Comparison of ENCODE assay signal across 8 mouse cellular contexts in the genomic region with DNA sequence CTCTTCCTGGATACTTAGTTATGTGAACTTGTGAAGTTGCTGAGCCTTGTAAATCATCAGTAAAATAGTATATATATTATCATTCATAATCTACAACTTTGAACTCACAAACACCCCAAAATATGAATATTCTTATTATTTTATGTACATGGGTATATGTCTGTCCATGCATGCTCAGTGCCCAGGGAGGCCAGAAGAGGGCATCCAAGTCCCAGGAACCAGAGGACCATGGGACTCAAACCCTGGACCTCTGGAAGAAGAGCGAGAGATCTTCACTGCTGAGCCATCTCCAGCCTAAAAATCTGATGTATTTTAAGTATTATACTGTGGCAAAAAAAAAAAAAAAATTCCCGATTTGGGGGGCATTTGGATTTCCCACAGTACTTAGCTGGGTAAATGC. TPM values are rescaled to one million over a fixed set of nuclear protein-coding genes. Genes with fewer than 3 reads are reported as not detected.
DNase-seq lines count a peak whose midpoint lies in the region; ATAC-seq and TF ChIP-seq lines count a peak whose summit lies in the region.

No protein-coding gene starts in this region.

- peak; percentile 40 for DNase-seq in forebrain, embryonic 14.5 days (ENCODE audit: low spot score)
- DNase-seq in forebrain, embryonic 10.5 days (ENCODE audit: extremely low spot score, low spot score) = no peak
- no peak for DNase-seq in liver, adult 2 months (ENCODE audit: extremely low read depth, low read depth, low spot score)
- peak; percentile 53 for DNase-seq in ZHBTc4 (ENCODE audit: low read depth, low spot score)
- DNase-seq in lung, postnatal 14 days = peak; percentile 49
- DNase-seq in gastrocnemius, postnatal 36 days = no peak

- TF ChIP-seq POLR2A in liver, adult 2 months (IDR thresholded peaks at IDR 0.05; ENCODE audit: extremely low read depth, insufficient read depth, low read length) = no peak

- no peak overlapping the region for H3K4me3 ChIP-seq in forebrain, embryonic 14.5 days (ENCODE audit: low read depth, low read length)
- H3K4me3 ChIP-seq in forebrain, embryonic 10.5 days = no peak overlapping the region
- H3K4me3 ChIP-seq in liver, adult 2 months (ENCODE audit: insufficient read depth, low read depth, low read length) = no peak overlapping the region
- no peak overlapping the region for H3K4me3 ChIP-seq in liver, embryonic 12.5 days

- H3K27me3 ChIP-seq in forebrain, embryonic 14.5 days (replicated peaks; ENCODE audit: control insufficient read depth, insufficient read depth, low read length) = no peaks in the 10 kb centered on the region
- no peaks in the 10 kb centered on the region for H3K27me3 ChIP-seq in forebrain, embryonic 10.5 days (ENCODE audit: poor library complexity, severe bottlenecking)
- H3K27me3 ChIP-seq in liver, adult 2 months (ENCODE audit: control insufficient read depth, insufficient read depth, low read length) = no peaks in the 10 kb centered on the region
- peaks cover 2% of the 10 kb centered on the region; the same call in 1 of the 2 replicates for H3K27me3 ChIP-seq in liver, embryonic 12.5 days (replicated peaks)

- H3K9me3 ChIP-seq in forebrain, embryonic 14.5 days (replicated peaks; ENCODE audit: control insufficient read depth, low read length) = no peaks in the 10 kb centered on the region
- no peaks in the 10 kb centered on the region for H3K9me3 ChIP-seq in forebrain, embryonic 10.5 days
- no peaks in the 10 kb centered on the region for H3K9me3 ChIP-seq in liver, embryonic 12.5 days (replicated peaks)

- no peak for ATAC-seq in forebrain, embryonic 14.5 days
- no peak for ATAC-seq in liver, embryonic 12.5 days
- no peak for ATAC-seq in monocyte, adult 5-6 weeks (replicated peaks; ENCODE audit: insufficient number of reproducible peaks, low FRiP score, low TSS enrichment, poor library complexity, severe bottlenecking)

- no peak overlapping the region for H3K9ac ChIP-seq in forebrain, embryonic 14.5 days (ENCODE audit: low read length)
- no peak overlapping the region for H3K9ac ChIP-seq in liver, adult 2 months (ENCODE audit: low read depth, low read length)
- H3K9ac ChIP-seq in liver, embryonic 12.5 days = no peak overlapping the region

- H3K36me3 ChIP-seq in forebrain, embryonic 14.5 days (ENCODE audit: control insufficient read depth, insufficient read depth, low read length) = 0 out of 2 replicates have a peak, but pooled peaks cover 7% of the 10 kb centered on the region
- peaks cover 24% of the 10 kb centered on the region for H3K36me3 ChIP-seq in forebrain, embryonic 10.5 days (replicated peaks)
- no peaks in the 10 kb centered on the region for H3K36me3 ChIP-seq in liver, adult 2 months (ENCODE audit: control insufficient read depth, insufficient read depth, low read length)
- no peaks in the 10 kb centered on the region for H3K36me3 ChIP-seq in liver, embryonic 12.5 days

- WGBS in forebrain, embryonic 14.5 days = 34% methylated on average over 2 of the region's 2 CpGs
- 32% methylated on average over 2 of the region's 2 CpGs for WGBS in forebrain, embryonic 10.5 days
- 28% methylated on average over 2 of the region's 2 CpGs for WGBS in liver, adult 2 months
- 19% methylated on average over 2 of the region's 2 CpGs for WGBS in liver, embryonic 12.5 days (ENCODE audit: insufficient replicate concordance)

- intact Hi-C loops in gastrocnemius, postnatal 36 days (cut with DNase I) = loop anchor here (5.0 kb wide), 1 partner anchor 58 kb away; the partner anchor contains the start of gene Fdxacb1

- H3K4me2 ChIP-seq in forebrain, embryonic 14.5 days (ENCODE audit: low read length) = no peak overlapping the region
- no peak overlapping the region for H3K4me2 ChIP-seq in liver, embryonic 12.5 days

- H3K27ac ChIP-seq in forebrain, embryonic 14.5 days (ENCODE audit: low read depth, low read length) = no peak overlapping the region
- H3K27ac ChIP-seq in forebrain, embryonic 10.5 days = no peak overlapping the region
- H3K27ac ChIP-seq in liver, adult 2 months (replicated peaks; ENCODE audit: insufficient read depth, low read depth, low read length) = no peak overlapping the region
- no peak overlapping the region for H3K27ac ChIP-seq in liver, embryonic 12.5 days

- peak; percentile 84 for TF ChIP-seq CTCF in liver, adult 2 months (IDR thresholded peaks at IDR 0.05; ENCODE audit: low read depth, low read length)

- H3K79me2 ChIP-seq in liver, adult 2 months (ENCODE audit: control insufficient read depth, insufficient read depth, low read length) = no peaks in the 10 kb centered on the region

- H3K4me1 ChIP-seq in forebrain, embryonic 14.5 days (ENCODE audit: control insufficient read depth, insufficient read depth, low read length) = no peaks in the 10 kb centered on the region
- peaks cover 11% of the 10 kb centered on the region; the same call in 1 of the 2 replicates for H3K4me1 ChIP-seq in forebrain, embryonic 10.5 days
- no peaks in the 10 kb centered on the region for H3K4me1 ChIP-seq in liver, adult 2 months (ENCODE audit: control insufficient read depth, insufficient read depth, low read length)
- H3K4me1 ChIP-seq in liver, embryonic 12.5 days = no peaks in the 10 kb centered on the region

RNA-seq across cellular contexts. Expression of gene Dixdc1, which starts 30.2 kb away (rescaled TPM):
- polyA plus RNA-seq in forebrain, embryonic 14.5 days (2014; fragmentation: Nextera tagmentation; extraction: Ambion mirVana) = 21.6 and 27.1 TPM in 2 replicates
- 22.2 and 23.0 TPM in 2 replicates for polyA plus RNA-seq in forebrain, embryonic 10.5 days (2016; fragmentation: Nextera tagmentation; extraction: Ambion mirVana)
- 20.3 and 22.8 TPM in 2 replicates for total RNA-seq in liver, adult 2 months (2014; rRNA removed)
- 3.7 and 4.6 TPM in 2 replicates for polyA plus RNA-seq in liver, adult 2 months (2012; rRNA removed)
- 1.1 and 1.2 TPM in 2 replicates for polyA plus RNA-seq in liver, embryonic 12.5 days (2016; fragmentation: Nextera tagmentation; extraction: Ambion mirVana)
- 0.39 to 0.57 TPM in 2 of 3 replicates, not detected in the other for total RNA-seq in monocyte, adult 5-6 weeks (2017)
- 1 to 10 TPM; 1.4 to 3.5 TPM for total RNA-seq in gastrocnemius, postnatal 36 days (2021)

RNA-seq across cellular contexts. Expression of gene 2310030G06Rik, which starts 37.2 kb away (rescaled TPM):
- polyA plus RNA-seq in forebrain, embryonic 14.5 days (2014; fragmentation: Nextera tagmentation; extraction: Ambion mirVana) = 1.0 and 1.1 TPM in 2 replicates
- 2.1 and 2.5 TPM in 2 replicates for polyA plus RNA-seq in forebrain, embryonic 10.5 days (2016; fragmentation: Nextera tagmentation; extraction: Ambion mirVana)
- total RNA-seq in liver, adult 2 months (2014; rRNA removed) = 14.9 and 15.7 TPM in 2 replicates
- 13.9 and 14.9 TPM in 2 replicates for polyA plus RNA-seq in liver, adult 2 months (2012; rRNA removed)
- polyA plus RNA-seq in liver, embryonic 12.5 days (2016; fragmentation: Nextera tagmentation; extraction: Ambion mirVana) = 2.0 and 2.5 TPM in 2 replicates
- not detected in 3 replicates for total RNA-seq in monocyte, adult 5-6 weeks (2017)
- 1 to 10 TPM; 1.8 to 4.2 TPM for total RNA-seq in gastrocnemius, postnatal 36 days (2021)

RNA-seq across cellular contexts. Expression of gene Cryab, which starts 42.0 kb away (rescaled TPM):
- 9.7 and 12.6 TPM in 2 replicates for polyA plus RNA-seq in forebrain, embryonic 14.5 days (2014; fragmentation: Nextera tagmentation; extraction: Ambion mirVana)
- 3.2 and 5.7 TPM in 2 replicates for polyA plus RNA-seq in forebrain, embryonic 10.5 days (2016; fragmentation: Nextera tagmentation; extraction: Ambion mirVana)
- 1.3 and 2.4 TPM in 2 replicates for total RNA-seq in liver, adult 2 months (2014; rRNA removed)
- polyA plus RNA-seq in liver, adult 2 months (2012; rRNA removed) = 5.5 and 6.6 TPM in 2 replicates
- polyA plus RNA-seq in liver, embryonic 12.5 days (2016; fragmentation: Nextera tagmentation; extraction: Ambion mirVana) = 6.6 and 7.8 TPM in 2 replicates
- total RNA-seq in monocyte, adult 5-6 weeks (2017) = not detected in 3 replicates
- total RNA-seq in gastrocnemius, postnatal 36 days (2021) = 1,000 to 10,000 TPM; 1,018 to 1,083 TPM

RNA-seq across cellular contexts. Expression of gene Hspb2, which starts 43.0 kb away (rescaled TPM):
- polyA plus RNA-seq in forebrain, embryonic 14.5 days (2014; fragmentation: Nextera tagmentation; extraction: Ambion mirVana) = 0.70 TPM in 1 of 2 replicates, not detected in the other
- polyA plus RNA-seq in forebrain, embryonic 10.5 days (2016; fragmentation: Nextera tagmentation; extraction: Ambion mirVana) = 0.69 and 1.1 TPM in 2 replicates
- total RNA-seq in liver, adult 2 months (2014; rRNA removed) = 0.55 TPM in 1 of 2 replicates, not detected in the other
- polyA plus RNA-seq in liver, adult 2 months (2012; rRNA removed) = 0.88 and 1.1 TPM in 2 replicates
- 0.82 and 1.2 TPM in 2 replicates for polyA plus RNA-seq in liver, embryonic 12.5 days (2016; fragmentation: Nextera tagmentation; extraction: Ambion mirVana)
- total RNA-seq in monocyte, adult 5-6 weeks (2017) = not detected in 3 replicates
- total RNA-seq in gastrocnemius, postnatal 36 days (2021) = 100 to 1,000 TPM; 118 to 134 TPM

RNA-seq across cellular contexts. Expression of gene Dlat, which starts 49.5 kb away (rescaled TPM):
- polyA plus RNA-seq in forebrain, embryonic 14.5 days (2014; fragmentation: Nextera tagmentation; extraction: Ambion mirVana) = 50.9 and 55.0 TPM in 2 replicates
- 54.0 and 59.0 TPM in 2 replicates for polyA plus RNA-seq in forebrain, embryonic 10.5 days (2016; fragmentation: Nextera tagmentation; extraction: Ambion mirVana)
- total RNA-seq in liver, adult 2 months (2014; rRNA removed) = 39.5 and 41.1 TPM in 2 replicates
- polyA plus RNA-seq in liver, adult 2 months (2012; rRNA removed) = 20.9 and 25.5 TPM in 2 replicates
- polyA plus RNA-seq in liver, embryonic 12.5 days (2016; fragmentation: Nextera tagmentation; extraction: Ambion mirVana) = 47.2 and 47.9 TPM in 2 replicates
- total RNA-seq in monocyte, adult 5-6 weeks (2017) = 19.0 to 26.5 TPM (median 26.5 TPM) in 3 replicates
- 100 to 1,000 TPM; 207 to 232 TPM for total RNA-seq in gastrocnemius, postnatal 36 days (2021)

Comparison
In these comparisons a context has a peak if more than half of its experiments do, and no peak if none do; other contexts are left out.
1. DNase-seq: peak in forebrain, embryonic 14.5 days (single experiment), ZHBTc4 (single experiment) and lung, postnatal 14 days (single experiment); none in forebrain, embryonic 10.5 days (single experiment), liver, adult 2 months (single experiment) and gastrocnemius, postnatal 36 days (0 of 2).